Mouse (Mus musculus): Measurements from ENCODE around the gene 0610040J01Rik. TPM values are rescaled to one million over a fixed set of nuclear protein-coding genes. Genes with fewer than 3 reads are reported as not detected.

0610040J01Rik gene
- polyA plus RNA-seq, 1 experiment from 2014 or later, result 3.9 TPM

DNA sequence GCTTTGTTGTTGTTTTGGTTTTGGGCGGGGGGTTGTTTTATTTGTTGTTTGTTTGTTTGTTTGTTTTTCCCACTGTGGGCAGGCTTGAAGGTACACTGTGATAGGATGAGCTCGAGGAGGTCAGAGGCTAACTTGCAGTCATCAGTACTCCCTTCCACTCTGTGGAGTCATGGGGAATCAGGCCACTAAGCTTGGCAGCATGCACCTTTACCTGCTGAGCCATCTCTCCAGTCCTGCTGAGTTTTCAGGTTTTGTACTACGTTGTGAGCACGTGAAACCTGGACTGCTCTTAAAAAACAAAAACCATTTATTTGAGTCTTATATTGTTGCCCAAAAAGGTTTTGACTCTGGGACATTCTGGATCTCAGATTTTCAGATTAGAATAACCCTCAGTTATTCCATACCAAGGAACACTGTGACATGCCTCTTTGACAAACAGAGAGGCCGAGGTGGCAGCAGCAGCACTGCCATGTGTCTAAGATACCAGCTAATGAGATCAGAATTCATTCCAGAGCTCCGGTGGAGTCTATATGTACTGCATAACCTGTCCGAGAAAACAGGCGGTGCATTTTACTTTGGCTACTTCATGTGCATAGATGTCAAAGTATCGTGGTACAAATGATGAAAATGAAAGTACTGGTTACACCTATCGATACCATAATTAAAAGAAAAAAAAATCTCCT lies 104.4 kb downstream of the 0610040J01Rik start:
- Histone ChIP-seq H3K9me3 (no peaks in the 10 kb centered on the region), H3K4me3 (no peak overlapping the region), H3K4me2 (no peak overlapping the region), H3K36me3 (no peaks in the 10 kb centered on the region), H3K27me3 (no peaks in the 10 kb centered on the region), H3K4me1 (replicated peaks) (0 out of 2 replicates have a peak, but pooled peaks cover 4% of the 10 kb centered on the region), H3K9ac (no peak overlapping the region), H3K27ac (no peak overlapping the region)
- WGBS, result 91% methylated on average over 10 of the region's 10 CpGs
- ATAC-seq (ENCODE audit: low FRiP score), result no peak

DNA sequence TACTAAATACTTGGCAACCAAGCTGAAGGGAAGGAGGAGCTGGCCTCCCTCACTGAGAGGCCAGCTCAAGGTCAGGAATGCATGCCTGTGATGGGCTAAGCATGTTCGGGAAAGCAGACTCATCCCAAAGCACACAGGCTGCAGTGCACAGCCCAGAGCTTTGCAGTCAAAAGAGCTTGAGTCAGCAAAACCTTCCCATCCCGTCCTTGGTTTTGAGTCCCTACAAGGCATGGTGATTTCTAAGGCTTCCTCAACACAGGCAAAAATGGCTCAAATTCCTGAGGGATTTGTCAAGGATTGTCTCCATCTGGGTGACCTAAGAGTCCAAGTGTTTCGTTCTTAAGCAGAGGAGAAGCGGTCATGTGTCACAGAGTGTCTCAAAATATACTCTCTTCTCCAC lies 106.0 kb downstream of the 0610040J01Rik start:
- no peak for ATAC-seq (ENCODE audit: low FRiP score)
- 0 out of 2 replicates have a peak, but pooled peaks cover 4% of the 10 kb centered on the region for H3K4me1 ChIP-seq (replicated peaks)
- H3K4me3 ChIP-seq, result no peak overlapping the region
- no peak overlapping the region for H3K27ac ChIP-seq
- H3K27me3 ChIP-seq, result no peaks in the 10 kb centered on the region
- 80% methylated on average over 4 of the region's 4 CpGs for WGBS
- H3K9me3 ChIP-seq, result no peaks in the 10 kb centered on the region
- H3K4me2 ChIP-seq, result no peak overlapping the region
- H3K9ac ChIP-seq, result no peak overlapping the region
- peaks cover 4% of the 10 kb centered on the region; the same call in 1 of the 2 replicates for H3K36me3 ChIP-seq

DNA sequence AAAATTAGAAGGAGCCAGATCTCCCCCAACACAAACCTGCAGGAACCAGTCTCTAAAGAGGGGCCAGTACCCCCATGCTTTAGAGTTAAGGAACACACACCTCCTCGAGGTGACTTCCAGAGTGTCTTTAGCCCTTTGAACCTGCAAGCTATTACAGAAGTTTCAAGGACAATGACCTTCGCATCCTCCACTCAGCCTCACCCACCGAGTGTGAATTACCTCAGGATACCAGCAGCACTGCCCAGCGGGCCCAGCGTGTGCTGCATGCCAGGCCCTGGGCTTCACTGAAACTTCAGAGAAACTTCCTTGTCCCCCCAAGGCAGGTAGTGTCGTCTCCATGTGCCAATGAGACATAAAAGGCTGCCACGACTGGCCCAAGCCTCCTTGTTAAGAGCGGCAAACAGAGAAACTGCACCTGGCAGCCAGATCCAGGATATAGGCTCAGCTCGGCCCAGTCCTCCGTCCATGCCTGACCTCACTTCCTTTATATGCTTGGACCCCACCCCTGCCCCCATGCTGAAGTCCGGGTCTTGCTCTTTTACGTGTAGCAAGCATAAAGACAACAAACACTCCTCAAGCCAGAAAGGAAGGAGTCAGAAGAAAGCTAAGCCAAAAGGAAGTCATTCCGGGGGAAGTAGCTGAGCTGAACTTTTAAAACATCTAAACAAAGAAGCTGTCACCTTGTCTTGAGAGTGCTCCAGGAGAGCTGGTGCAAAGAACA lies 111.3 kb downstream of the 0610040J01Rik start:
- WGBS, result 84% methylated on average over 13 of the region's 13 CpGs
- no peaks in the 10 kb centered on the region for H3K9me3 ChIP-seq
- H3K27me3 ChIP-seq, result no peaks in the 10 kb centered on the region
- no peak overlapping the region for H3K4me3 ChIP-seq
- no peak for ATAC-seq (ENCODE audit: low FRiP score)
- peaks cover 12% of the 10 kb centered on the region for H3K36me3 ChIP-seq
- 0 out of 2 replicates have a peak, but pooled peaks cover 4% of the 10 kb centered on the region for H3K4me1 ChIP-seq (replicated peaks)
- no peak overlapping the region for H3K9ac ChIP-seq
- H3K27ac ChIP-seq, result no peak overlapping the region
- H3K4me2 ChIP-seq, result no peak overlapping the region

DNA sequence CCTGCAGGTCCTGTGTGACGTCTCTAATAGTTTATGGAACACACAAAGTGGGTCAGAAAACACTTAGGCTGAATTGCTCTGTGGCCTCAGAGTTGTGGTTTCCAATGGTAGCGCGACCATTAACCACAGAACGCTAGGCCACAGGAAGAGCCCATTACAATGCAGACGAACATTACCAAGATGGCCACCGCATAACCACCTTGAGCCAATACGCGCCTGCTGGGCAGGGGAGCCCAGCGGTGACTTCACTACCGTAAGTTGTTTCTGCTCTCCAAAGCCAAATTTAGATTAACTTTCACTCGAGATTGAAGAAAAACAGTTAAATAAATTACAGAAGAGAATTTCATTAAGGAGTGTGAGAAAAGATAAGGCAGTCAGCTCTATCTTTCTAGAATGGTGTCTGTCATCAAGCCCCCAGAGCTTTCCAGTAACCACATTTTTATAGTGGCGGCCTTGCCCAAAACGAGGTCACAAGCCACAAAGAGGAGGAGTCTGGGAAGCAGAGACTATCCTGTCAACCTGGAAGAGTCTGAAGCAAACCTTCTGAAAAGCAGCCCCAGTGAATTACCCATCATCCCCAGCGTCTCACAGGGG lies 113.0 kb downstream of the 0610040J01Rik start:
- Histone ChIP-seq H3K27ac (no peak overlapping the region), H3K4me2 (no peak overlapping the region), H3K9me3 (no peaks in the 10 kb centered on the region), H3K9ac (no peak overlapping the region), H3K36me3 (peaks cover 12% of the 10 kb centered on the region), H3K27me3 (no peaks in the 10 kb centered on the region), H3K4me1 (replicated peaks) (0 out of 2 replicates have a peak, but pooled peaks cover 4% of the 10 kb centered on the region), H3K4me3 (no peak overlapping the region)
- ATAC-seq (ENCODE audit: low FRiP score), result no peak
- 94% methylated on average over 14 of the region's 14 CpGs for whole genome bisulfite sequencing

DNA sequence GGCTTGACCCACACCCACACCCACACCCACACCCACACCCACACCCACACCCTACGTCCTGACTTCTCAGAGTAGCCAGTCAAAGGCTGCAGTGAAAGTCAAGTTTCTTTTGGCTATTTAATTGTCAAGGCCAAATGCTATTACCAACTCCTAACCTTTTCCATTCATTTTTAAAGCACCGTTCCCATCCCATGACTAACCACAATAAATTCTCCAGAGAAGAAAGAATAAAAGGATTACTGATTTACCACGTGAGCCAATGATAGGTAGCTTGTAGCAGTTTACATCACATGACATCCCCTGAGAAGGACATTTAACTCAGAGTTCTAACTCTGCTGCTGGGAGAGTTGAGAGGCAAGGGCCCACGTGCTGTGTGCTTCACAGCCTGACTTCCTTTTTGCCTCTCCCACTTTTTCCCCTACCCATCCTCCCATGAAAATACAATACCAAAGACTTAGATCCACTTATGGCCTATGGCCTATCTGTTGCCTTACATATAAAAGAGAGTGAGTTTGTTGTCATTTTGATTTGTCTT lies 118.7 kb downstream of the 0610040J01Rik start:
- Histone ChIP-seq H3K4me1 (replicated peaks) (peaks cover 6% of the 10 kb centered on the region; the same call in 1 of the 2 replicates), H3K9ac (no peak overlapping the region), H3K27ac (no peak overlapping the region), H3K27me3 (no peaks in the 10 kb centered on the region), H3K4me3 (no peak overlapping the region), H3K4me2 (no peak overlapping the region), H3K36me3 (0 out of 2 replicates have a peak, but pooled peaks cover 4% of the 10 kb centered on the region), H3K9me3 (no peaks in the 10 kb centered on the region)
- WGBS, result 67% methylated on average over 4 of the region's 4 CpGs
- no peak for ATAC-seq (ENCODE audit: low FRiP score)

DNA sequence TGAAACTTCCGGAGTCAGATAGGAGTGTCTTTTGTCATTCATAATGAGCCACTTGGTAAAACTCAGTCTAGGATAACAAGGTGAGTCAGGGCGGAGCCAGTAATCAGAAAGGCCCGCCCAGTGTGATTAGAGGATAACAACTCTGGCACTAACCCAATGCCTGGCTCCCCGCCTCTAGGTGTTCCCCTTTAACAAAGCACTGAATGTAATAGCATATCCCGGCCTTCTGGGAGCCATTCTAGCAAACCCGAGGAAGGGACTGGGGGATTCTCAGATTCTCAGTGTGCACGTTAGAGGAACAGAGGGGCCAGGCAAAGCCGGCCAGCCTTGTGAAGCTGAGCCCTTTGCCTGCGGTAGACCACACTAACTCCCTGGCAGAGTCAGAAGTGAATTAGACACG lies 120.7 kb downstream of the 0610040J01Rik start:
- H3K27me3 ChIP-seq, result no peaks in the 10 kb centered on the region
- H3K4me1 ChIP-seq (replicated peaks), result peaks cover 8% of the 10 kb centered on the region; the same call in 1 of the 2 replicates
- H3K9ac ChIP-seq, result no peak overlapping the region
- H3K4me3 ChIP-seq, result no peak overlapping the region
- no peaks in the 10 kb centered on the region for H3K9me3 ChIP-seq
- no peak for ATAC-seq (ENCODE audit: low FRiP score)
- no peak overlapping the region for H3K4me2 ChIP-seq
- no peak overlapping the region for H3K27ac ChIP-seq
- H3K36me3 ChIP-seq, result no peaks in the 10 kb centered on the region
- WGBS, result 61% methylated on average over 10 of the region's 10 CpGs

DNA sequence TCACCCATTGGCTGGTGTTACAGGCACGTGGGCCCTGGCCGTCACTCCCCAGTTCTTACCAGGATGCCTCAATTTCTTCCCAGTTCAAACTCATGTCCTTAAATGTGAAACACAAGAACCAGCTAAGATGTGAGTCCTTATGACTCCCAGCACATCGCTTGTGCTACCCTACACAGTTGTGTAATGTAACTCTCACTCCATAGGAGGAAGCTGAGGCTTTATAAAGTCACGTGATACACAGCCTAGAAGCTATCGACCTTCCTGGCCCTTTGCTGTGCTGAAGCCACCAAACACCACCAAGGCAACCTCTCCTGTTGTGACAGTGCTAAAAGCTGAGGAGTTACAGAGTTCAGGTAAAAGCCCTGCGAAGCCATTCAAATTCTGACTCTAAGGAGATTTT lies 123.4 kb downstream of the 0610040J01Rik start:
- H3K27ac ChIP-seq, result no peak overlapping the region
- no peak overlapping the region for H3K4me3 ChIP-seq
- H3K27me3 ChIP-seq, result no peaks in the 10 kb centered on the region
- H3K9me3 ChIP-seq, result no peaks in the 10 kb centered on the region
- no peak overlapping the region for H3K9ac ChIP-seq
- no peak for ATAC-seq (ENCODE audit: low FRiP score)
- peaks cover 8% of the 10 kb centered on the region; the same call in 1 of the 2 replicates for H3K4me1 ChIP-seq (replicated peaks)
- 90% methylated on average over 6 of the region's 6 CpGs for WGBS
- no peaks in the 10 kb centered on the region for H3K36me3 ChIP-seq
- H3K4me2 ChIP-seq, result no peak overlapping the region

DNA sequence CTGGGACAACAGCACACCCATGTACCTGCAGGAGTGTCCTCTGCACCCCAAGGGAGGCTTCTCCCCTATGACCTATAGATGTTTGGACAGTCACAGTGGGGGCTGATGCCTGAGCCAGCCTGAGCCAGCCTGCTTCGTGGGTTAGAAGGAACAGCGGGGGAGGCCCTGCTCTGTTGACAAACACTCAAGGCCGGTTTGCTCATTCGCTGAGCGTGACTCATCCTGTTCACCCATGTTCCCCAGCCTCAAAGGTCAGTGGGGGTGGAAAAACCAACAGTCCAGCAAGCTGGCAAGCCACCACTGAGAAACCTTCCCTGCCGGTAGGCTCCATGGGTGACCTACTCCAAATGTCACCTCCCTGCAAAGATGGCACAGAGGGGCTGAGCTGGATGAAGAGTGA lies 124.6 kb downstream of the 0610040J01Rik start:
- WGBS, result 72% methylated on average over 6 of the region's 6 CpGs
- H3K4me2 ChIP-seq, result no peak overlapping the region
- H3K9me3 ChIP-seq, result no peaks in the 10 kb centered on the region

DNA sequence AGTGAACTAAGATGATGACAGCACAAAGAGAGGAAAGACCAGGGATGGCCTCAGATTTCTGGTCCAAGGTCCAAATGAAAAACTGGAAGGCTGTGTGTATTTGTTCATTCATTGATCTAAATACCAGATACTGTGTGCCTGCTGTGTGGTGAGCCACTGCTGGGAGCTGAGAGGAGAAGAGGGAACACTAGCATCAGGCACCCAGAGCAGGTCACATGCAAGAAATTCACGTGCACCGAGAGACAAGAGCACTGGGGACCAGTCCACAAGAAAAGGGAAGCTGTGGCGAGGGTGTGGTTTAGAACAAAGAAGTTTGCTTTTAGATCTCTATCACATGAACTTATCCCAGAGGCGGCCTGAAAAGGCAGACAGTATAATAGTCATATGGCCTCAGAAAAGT lies 126.4 kb downstream of the 0610040J01Rik start:
- 74% methylated on average over 4 of the region's 4 CpGs for WGBS
- Histone ChIP-seq H3K9me3 (no peaks in the 10 kb centered on the region), H3K4me2 (no peak overlapping the region), H3K27me3 (no peaks in the 10 kb centered on the region), H3K4me1 (replicated peaks) (0 out of 2 replicates have a peak, but pooled peaks cover 2% of the 10 kb centered on the region), H3K4me3 (no peak overlapping the region), H3K9ac (no peak overlapping the region), H3K27ac (no peak overlapping the region), H3K36me3 (no peaks in the 10 kb centered on the region)
- ATAC-seq (ENCODE audit: low FRiP score), result no peak

More for the DNA sequence above, 124.6 kb downstream of the 0610040J01Rik start:
- no peaks in the 10 kb centered on the region for H3K27me3 ChIP-seq
- no peaks in the 10 kb centered on the region for H3K36me3 ChIP-seq
- H3K4me1 ChIP-seq (replicated peaks), result peaks cover 8% of the 10 kb centered on the region; the same call in 1 of the 2 replicates
- no peak overlapping the region for H3K9ac ChIP-seq
- no peak overlapping the region for H3K27ac ChIP-seq
- ATAC-seq (ENCODE audit: low FRiP score), result peak; percentile 17; the same call in 1 of the 2 replicates
- no peak overlapping the region for H3K4me3 ChIP-seq

DNA sequence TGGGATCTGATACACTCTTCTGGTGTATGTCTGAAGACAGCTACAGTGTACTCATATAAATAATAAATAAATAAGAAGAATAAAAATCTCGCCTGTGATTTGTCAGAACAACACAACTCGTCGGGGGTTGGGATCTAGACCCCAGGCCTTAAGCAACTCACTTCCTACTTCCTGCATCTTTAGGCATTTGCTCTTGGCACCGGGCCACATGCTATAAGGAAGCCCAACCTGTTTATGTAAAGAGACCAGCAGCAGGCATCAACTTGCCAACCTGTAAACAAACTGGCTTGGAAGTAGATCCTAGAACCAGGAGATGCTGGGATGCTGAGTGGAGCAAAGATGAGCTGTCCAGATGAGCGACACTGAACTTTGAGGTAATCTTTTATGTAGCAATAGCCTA lies 129.7 kb downstream of the 0610040J01Rik start:
- Histone ChIP-seq H3K9me3 (no peaks in the 10 kb centered on the region), H3K27ac (no peak overlapping the region), H3K4me3 (no peak overlapping the region), H3K27me3 (no peaks in the 10 kb centered on the region), H3K9ac (no peak overlapping the region), H3K36me3 (no peaks in the 10 kb centered on the region), H3K4me1 (replicated peaks) (0 out of 2 replicates have a peak, but pooled peaks cover 1% of the 10 kb centered on the region), H3K4me2 (no peak overlapping the region)
- no peak for ATAC-seq (ENCODE audit: low FRiP score)
- 86% methylated on average over 5 of the region's 5 CpGs for WGBS

DNA sequence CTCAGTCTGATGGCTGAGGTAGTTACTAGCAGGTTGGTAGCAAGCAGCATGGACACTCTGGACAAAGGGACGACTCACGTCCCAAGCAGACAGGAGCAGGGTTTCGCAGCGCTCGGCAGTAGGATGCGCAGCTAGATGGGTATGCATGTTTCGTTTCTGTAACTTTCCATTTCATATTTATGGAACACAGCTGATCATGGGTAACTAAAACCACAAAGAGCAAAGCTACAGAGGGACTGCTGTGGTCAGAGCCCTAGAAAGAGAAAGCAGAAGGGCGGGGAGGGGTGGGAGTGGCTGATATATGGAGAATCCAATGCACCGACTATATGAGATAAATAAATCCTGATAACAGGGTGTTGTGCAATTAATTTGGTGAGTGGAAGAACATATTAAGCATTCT lies 131.1 kb downstream of the 0610040J01Rik start:
- no peaks in the 10 kb centered on the region for H3K36me3 ChIP-seq
- H3K9ac ChIP-seq, result no peak overlapping the region
- H3K4me2 ChIP-seq, result no peak overlapping the region
- WGBS, result 91% methylated on average over 9 of the region's 9 CpGs
- H3K4me3 ChIP-seq, result no peak overlapping the region
- H3K27me3 ChIP-seq, result no peaks in the 10 kb centered on the region
- H3K9me3 ChIP-seq, result no peaks in the 10 kb centered on the region
- ATAC-seq (ENCODE audit: low FRiP score), result no peak
- H3K27ac ChIP-seq, result no peak overlapping the region
- H3K4me1 ChIP-seq (replicated peaks), result no peaks in the 10 kb centered on the region

DNA sequence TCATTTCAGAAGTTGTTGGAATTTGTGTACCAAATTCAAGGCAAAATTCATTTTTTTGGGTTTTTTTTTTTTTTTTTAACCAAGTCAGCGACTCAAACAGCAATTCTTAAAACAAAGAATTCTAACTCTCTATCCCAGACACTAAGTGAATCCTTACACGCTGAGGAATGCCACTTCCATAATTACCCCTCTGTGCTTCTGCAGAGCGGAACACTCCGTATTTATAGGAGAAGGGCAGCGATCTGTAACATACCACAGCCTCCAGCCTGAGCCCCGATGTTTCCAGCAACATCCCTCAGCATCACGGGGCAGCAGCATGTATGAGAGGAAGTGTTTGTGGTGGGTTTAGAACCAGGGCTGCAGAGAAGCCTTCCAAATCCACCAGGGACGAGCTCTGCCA lies 135.4 kb downstream of the 0610040J01Rik start:
- Histone ChIP-seq H3K4me1 (replicated peaks) (peaks cover 15% of the 10 kb centered on the region), H3K27me3 (no peaks in the 10 kb centered on the region), H3K36me3 (no peaks in the 10 kb centered on the region), H3K9me3 (no peaks in the 10 kb centered on the region), H3K9ac (no peak overlapping the region), H3K4me2 (no peak overlapping the region), H3K4me3 (no peak overlapping the region), H3K27ac (no peak overlapping the region)
- 51% methylated on average over 8 of the region's 8 CpGs for WGBS
- ATAC-seq (ENCODE audit: low FRiP score), result no peak

All from hindbrain, embryonic 13.5 days (tissue).